Mouse (Mus musculus) Patski (cell line): ENCODE measurements at regions not wholly inside any gene's neighbourhood (a gene's known extent, or its start where the extent isn't known, plus 50 kb on each side); places are given as distances from the start of the nearest gene placed in this dataset.

Experiments
- ATAC-seq: fragments of 100-300 bp; one replicate; pipeline ENCODE4 v1.8.0; 2021
- CTCF ChIA-PET: fragments of 350-600 bp; sonication (Branson Sonifier 250); formaldehyde crosslinking; loops from one replicate; lab custom pipeline; 2022; ENCODE audit warnings: inconsistent platforms; lab: Charles Lee
- POLR2A ChIA-PET: fragments of 350-600 bp; sonication (Branson Sonifier 250); formaldehyde crosslinking; loops from one replicate; lab custom pipeline; 2022; ENCODE audit warnings: antibody characterized with exemption, inconsistent platforms; lab: Charles Lee
- DNase-seq: peaks from one replicate; pipeline ENCODE4 v3.0.0-alpha.2; 2011; ENCODE audit warnings: low read depth, low spot score
- H3K27me3 ChIP-seq: fragments of 371-371 bp; one replicate; pipeline ENCODE4 v1.5.1; 2021
- CTCF ChIP-seq: fragments of 100-300 bp; IDR thresholded peaks from one replicate; pipeline ENCODE4 v1.5.1; 2021
- in situ Hi-C: fragments of 300-500 bp; cut with MboI; formaldehyde crosslinking; loops from 3 replicates; pipeline ENCODE4 v1.11.1; 2018; ENCODE audit warnings: low pct_unique_long_range_greater_than_20kb, mixed read lengths

- DNase-seq (peak; percentile 35), ATAC-seq (peak; percentile 98)
- POLR2A ChIA-PET: no interaction called here
- in situ Hi-C loops: no loop called here
- CTCF ChIA-PET: no interaction called here
- H3K27me3 ChIP-seq: no peaks in the 10 kb centered on the region
- no peak for TF ChIP-seq CTCF
Observed at GRCm38 (mm10) chr12:14415543-14416181, 263.8 kb upstream of the Fam84a start.

GRCm38 (mm10) chr12:14411102-14411501 is 259.2 kb upstream of the Fam84a start:
- ATAC-seq: no peak
- TF ChIP-seq CTCF: no peak
- ChIA-PET POLR2A (no interaction called here), CTCF (no interaction called here)
- no peak for DNase-seq
- in situ Hi-C loops: no loop called here
- H3K27me3 ChIP-seq: no peaks in the 10 kb centered on the region

GRCm38 (mm10) chr12:14405796-14406195 is 253.9 kb upstream of the Fam84a start:
- no peak for DNase-seq
- H3K27me3 ChIP-seq: no peaks in the 10 kb centered on the region
- CTCF ChIA-PET: no interaction called here
- in situ Hi-C loops: no loop called here
- POLR2A ChIA-PET: no interaction called here
- no peak for ATAC-seq
- no peak for TF ChIP-seq CTCF

DNA sequence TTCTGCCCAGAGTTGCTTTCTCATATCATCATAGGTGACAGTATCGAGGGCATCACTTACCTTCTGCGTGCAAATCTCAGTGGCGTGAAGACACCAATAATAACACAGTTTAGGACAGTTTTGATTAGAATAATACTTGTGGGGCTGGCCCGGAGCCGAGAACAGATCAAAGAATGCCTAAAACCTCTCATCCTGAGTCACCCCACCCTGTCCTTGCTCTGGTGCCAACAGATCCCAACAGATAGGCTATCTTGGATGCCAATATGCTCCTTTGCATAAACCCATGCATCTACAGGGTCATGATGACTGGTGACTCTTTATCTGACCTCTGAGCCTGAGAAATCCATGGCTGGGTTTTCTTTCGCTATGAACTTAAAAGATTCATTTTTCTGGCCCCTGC is 224.4 kb upstream of the Fam84a start:
- no peak for ATAC-seq
- CTCF ChIA-PET: no interaction called here

GRCm38 (mm10) chr12:14338244-14338799 is 186.5 kb upstream of the Fam84a start:
- TF ChIP-seq CTCF: no peak
- ChIA-PET POLR2A (no interaction called here), CTCF (interaction anchor here (1.7 kb wide), 1 partner anchor 12 kb away, joined by 4 read pairs; no protein-coding TSS in a partner anchor)
- DNase-seq: no peak
- no peak for ATAC-seq
- in situ Hi-C loops: no loop called here
- no peaks in the 10 kb centered on the region for H3K27me3 ChIP-seq

More for the DNA sequence above, 224.4 kb upstream of the Fam84a start:
- DNase-seq: no peak
- no peaks in the 10 kb centered on the region for H3K27me3 ChIP-seq
- in situ Hi-C loops: no loop called here
- TF ChIP-seq CTCF: no peak
- POLR2A ChIA-PET: no interaction called here

DNA sequence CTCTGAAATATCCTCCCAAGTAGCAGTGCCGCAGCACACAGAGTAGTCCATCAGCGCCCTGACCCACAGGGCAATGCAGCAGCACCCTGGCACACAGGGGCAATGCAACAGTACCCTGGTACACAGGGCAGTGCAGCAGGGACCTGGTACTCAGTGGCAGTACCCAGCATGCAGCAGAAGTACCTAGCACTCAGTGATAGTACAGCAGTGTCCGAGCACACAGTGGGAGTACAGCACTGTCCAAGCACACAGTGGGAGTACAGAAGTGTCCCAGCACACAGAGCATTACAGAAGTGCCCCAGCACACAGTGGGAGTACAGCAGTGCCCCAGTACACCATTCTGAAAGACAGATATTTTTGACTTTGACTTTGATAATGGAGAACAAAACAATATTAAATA is 186.0 kb upstream of the Fam84a start:
- in situ Hi-C loops: no loop called here
- no peak for ATAC-seq

DNA sequence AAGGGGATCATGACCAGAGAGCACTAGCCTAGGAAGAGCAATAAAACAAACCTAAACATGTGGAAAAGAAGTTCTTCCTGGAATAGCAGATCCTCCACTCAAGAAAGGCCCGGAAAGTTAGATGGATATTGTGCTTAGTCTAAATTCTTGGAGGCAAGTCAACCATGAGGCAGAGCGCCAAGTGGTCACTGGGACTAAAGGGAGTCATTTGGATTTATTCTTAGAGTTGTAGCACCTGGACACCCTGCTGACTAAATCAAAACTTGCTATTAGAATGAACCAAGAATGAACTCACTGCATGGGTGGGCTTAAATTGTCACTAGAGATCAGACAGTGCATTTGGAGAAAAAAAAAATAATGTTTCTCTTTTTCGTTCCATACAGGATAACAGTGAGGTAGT is 166.8 kb upstream of the Fam84a start:
- ATAC-seq: no peak
- ChIA-PET POLR2A (no interaction called here), CTCF (no interaction called here)
- no peaks in the 10 kb centered on the region for H3K27me3 ChIP-seq
- in situ Hi-C loops: no loop called here
- no peak for TF ChIP-seq CTCF
- DNase-seq: no peak

More for the DNA sequence above, 186.0 kb upstream of the Fam84a start:
- no peaks in the 10 kb centered on the region for H3K27me3 ChIP-seq
- no peak for DNase-seq
- TF ChIP-seq CTCF: no peak
- POLR2A ChIA-PET: no interaction called here
- CTCF ChIA-PET: interaction anchor here (1.7 kb wide), 1 partner anchor 13 kb away, joined by 4 read pairs; no protein-coding TSS in a partner anchor

GRCm38 (mm10) chr12:14316392-14316791 is 164.5 kb upstream of the Fam84a start:
- no peak for DNase-seq
- in situ Hi-C loops: no loop called here
- no peaks in the 10 kb centered on the region for H3K27me3 ChIP-seq
- ChIA-PET CTCF (interaction anchor here (1.3 kb wide), 1 partner anchor 30 kb away, joined by 3 read pairs; no protein-coding TSS in a partner anchor), POLR2A (no interaction called here)
- ATAC-seq: no peak
- TF ChIP-seq CTCF: no peak

GRCm38 (mm10) chr12:14315780-14316179 is 163.9 kb upstream of the Fam84a start:
- TF ChIP-seq CTCF: peak; percentile 27
- ChIA-PET CTCF (interaction anchor here (1.2 to 1.3 kb wide), 2 partner anchors 14 to 30 kb away, joined by 3 read pairs; no protein-coding TSS in a partner anchor), POLR2A (no interaction called here)
- ATAC-seq (no peak), DNase-seq (no peak)
- in situ Hi-C loops: no loop called here
- H3K27me3 ChIP-seq: no peaks in the 10 kb centered on the region

- in situ Hi-C loops: no loop called here
- ATAC-seq (no peak), DNase-seq (no peak)
- ChIA-PET POLR2A (no interaction called here), CTCF (interaction anchor here (1.1 kb wide), 1 partner anchor 14 kb away, joined by 3 read pairs; no protein-coding TSS in a partner anchor)
- no peak for TF ChIP-seq CTCF
- H3K27me3 ChIP-seq: no peaks in the 10 kb centered on the region
Observed at GRCm38 (mm10) chr12:14302366-14302930, 150.6 kb upstream of the Fam84a start.

- DNase-seq (peak; percentile 9), ATAC-seq (peak; percentile 49)
- in situ Hi-C loops: no loop called here
- TF ChIP-seq CTCF: no peak
- CTCF ChIA-PET: interaction anchor here (1.1 kb wide), 1 partner anchor 13 kb away, joined by 3 read pairs; no protein-coding TSS in a partner anchor
- H3K27me3 ChIP-seq: no peaks in the 10 kb centered on the region
- POLR2A ChIA-PET: no interaction called here
Observed at GRCm38 (mm10) chr12:14301676-14302365, 150.0 kb upstream of the Fam84a start.
